Mouse (Mus musculus) heart, adult 2 months (tissue): ENCODE results near the gene Wfikkn2. TPM values are rescaled to one million over a fixed set of nuclear protein-coding genes. Genes with fewer than 3 reads are reported as not detected.

Experiments used
- DNase-seq, 2 experiments: peaks; one replicate each; pipeline ENCODE4 v3.0.0; 2021
- H3K27ac ChIP-seq: fragments of 200-600 bp; 2 replicates; pipeline ENCODE4 v1.8.1; 2022
- H3K27me3 ChIP-seq: fragments of 200-500 bp; 2 replicates; pipeline ENCODE4 v1.6.1; 2012; ENCODE audit warnings: mild to moderate bottlenecking, low read length, inconsistent platforms, mixed read lengths; ENCODE audit not compliant: control insufficient read depth, insufficient read depth
- H3K36me3 ChIP-seq: fragments of 200-500 bp; 2 replicates; pipeline ENCODE4 v1.6.1; 2012; ENCODE audit warnings: low read length, inconsistent platforms; ENCODE audit not compliant: control insufficient read depth, insufficient read depth
- H3K4me1 ChIP-seq: fragments of 200-500 bp; 2 replicates; pipeline ENCODE4 v1.6.1; 2011; ENCODE audit warnings: low read length; ENCODE audit not compliant: control insufficient read depth, insufficient read depth
- H3K4me3 ChIP-seq: fragments of 200-600 bp; 2 replicates; pipeline ENCODE4 v1.8.1; 2022
- H3K79me2 ChIP-seq: fragments of 200-500 bp; replicated peaks from 2 replicates; pipeline ENCODE4 v1.6.1; 2012; ENCODE audit warnings: mild to moderate bottlenecking, inconsistent platforms, low read length, moderate library complexity, mixed read lengths; ENCODE audit not compliant: control insufficient read depth, insufficient read depth
- H3K9ac ChIP-seq: fragments of 200-500 bp; 2 replicates; pipeline ENCODE4 v1.6.1; 2012; ENCODE audit warnings: low read depth, mild to moderate bottlenecking, control low read depth, inconsistent platforms, low read length, mixed read lengths
- CTCF ChIP-seq: fragments of 200-600 bp; IDR thresholded peaks from 2 replicates; pipeline ENCODE4 v1.8.1; 2022; ENCODE audit warnings: antibody characterized with exemption, mild to moderate bottlenecking, moderate library complexity
- EP300 ChIP-seq: fragments of 200-500 bp; IDR thresholded peaks from 2 replicates; pipeline ENCODE4 v1.6.1; 2011; ENCODE audit warnings: low read depth, low read length, control low read depth; ENCODE audit not compliant: insufficient read depth
- POLR2A ChIP-seq: fragments of 200-500 bp; IDR thresholded peaks from 2 replicates; pipeline ENCODE4 v1.6.1; 2011; ENCODE audit warnings: mild to moderate bottlenecking, low read depth, low read length, control low read depth; ENCODE audit not compliant: insufficient read depth
- WGBS: fragments of 180-500 bp; shearing (Covaris S2); methylation state at CpG from one replicate; pipeline ENCODE4 v1.1.7; 2018; 5-methylcytosine and 5-hydroxymethylcytosine counted together
- intact Hi-C: fragments of 180-260 bp; cut with DNase I; formaldehyde crosslinking; loops from one replicate; pipeline ENCODE4 v1.15.1; 2025
- polyA plus RNA-seq: library from polyadenylated mRNA; depleted of rRNA; stranded (reverse); fragments of >200 nt; gene quantifications from 2 replicates; pipeline ENCODE4 v1.2.3, GENCODE M21; 2012
- total RNA-seq, 2 experiments: library from RNA; stranded (reverse); gene quantifications; 2 replicates each; pipeline ENCODE4 v1.2.3; 2021

Wfikkn2 gene
- total and polyA plus RNA-seq, 3 experiments, result 4.3 to 6.3 (median 4.5) TPM

GRCm38 (mm10) chr11:94238786-94239185 is 7.0 kb downstream of the Wfikkn2 start:
- no peaks in the 10 kb centered on the region for H3K27me3 ChIP-seq
- no peak for DNase-seq
- H3K36me3 ChIP-seq, result no peaks in the 10 kb centered on the region
- intact Hi-C loops, result no loop called here
- TF ChIP-seq EP300 (no peak), CTCF (no peak), POLR2A (no peak)
- H3K9ac ChIP-seq, result no peak overlapping the region
- peaks cover 2% of the 10 kb centered on the region for H3K4me1 ChIP-seq
- 96% methylated on average over 8 of the region's 8 CpGs for WGBS
- no peaks in the 10 kb centered on the region for H3K79me2 ChIP-seq
- no peak overlapping the region for H3K27ac ChIP-seq
- H3K4me3 ChIP-seq, result no peak overlapping the region

GRCm38 (mm10) chr11:94236074-94236473 is 9.7 kb downstream of the Wfikkn2 start:
- peak; percentile 66 to 71 for DNase-seq
- no peaks in the 10 kb centered on the region for H3K79me2 ChIP-seq
- no peaks in the 10 kb centered on the region for H3K27me3 ChIP-seq
- no peak overlapping the region for H3K9ac ChIP-seq
- no peak overlapping the region for H3K27ac ChIP-seq
- H3K4me3 ChIP-seq, result no peak overlapping the region
- H3K36me3 ChIP-seq, result no peaks in the 10 kb centered on the region
- intact Hi-C loops, result loop anchor here (1.0 to 2.0 kb wide), 3 partner anchors 41 to 251 kb away; partner anchors contain the start of gene Spata20
- TF ChIP-seq POLR2A (no peak), CTCF (peak; percentile 92), EP300 (peak; percentile 89; the same call in 1 of the 2 replicates)
- 31% methylated on average over 3 of the region's 3 CpGs for WGBS
- H3K4me1 ChIP-seq, result peaks cover 15% of the 10 kb centered on the region

GRCm38 (mm10) chr11:94234857-94235256 is 10.9 kb downstream of the Wfikkn2 start:
- H3K36me3 ChIP-seq, result no peaks in the 10 kb centered on the region
- H3K4me3 ChIP-seq, result no peak overlapping the region
- H3K79me2 ChIP-seq, result no peaks in the 10 kb centered on the region
- no peak for DNase-seq
- H3K4me1 ChIP-seq, result peaks cover 15% of the 10 kb centered on the region
- H3K27ac ChIP-seq, result no peak overlapping the region
- intact Hi-C loops, result no loop called here
- no peak overlapping the region for H3K9ac ChIP-seq
- no peaks in the 10 kb centered on the region for H3K27me3 ChIP-seq
- TF ChIP-seq EP300 (no peak), POLR2A (no peak)
- WGBS, result 92% methylated on average over 8 of the region's 8 CpGs

- Histone ChIP-seq H3K36me3 (no peaks in the 10 kb centered on the region), H3K27ac (no peak overlapping the region), H3K27me3 (no peaks in the 10 kb centered on the region), H3K4me3 (no peak overlapping the region), H3K9ac (no peak overlapping the region), H3K4me1 (peaks cover 17% of the 10 kb centered on the region), H3K79me2 (no peaks in the 10 kb centered on the region)
- TF ChIP-seq EP300 (no peak), CTCF (no peak), POLR2A (no peak)
- no peak for DNase-seq
- intact Hi-C loops, result no loop called here
- WGBS, result 81% methylated on average over 12 of the region's 12 CpGs
Measured at GRCm38 (mm10) chr11:94234380-94234779, 11.4 kb downstream of the Wfikkn2 start.

- H3K79me2 ChIP-seq, result no peaks in the 10 kb centered on the region
- H3K27ac ChIP-seq, result peak overlapping the region; percentile 89
- peaks cover 17% of the 10 kb centered on the region for H3K4me1 ChIP-seq
- peak overlapping the region; percentile 37; the same call in 1 of the 2 replicates for H3K9ac ChIP-seq
- no peak overlapping the region for H3K4me3 ChIP-seq
- DNase-seq, result peak; percentile 46 to 71
- intact Hi-C loops, result no loop called here
- H3K27me3 ChIP-seq, result no peaks in the 10 kb centered on the region
- TF ChIP-seq POLR2A (no peak), CTCF (no peak), EP300 (peak; percentile 95)
- no peaks in the 10 kb centered on the region for H3K36me3 ChIP-seq
- 50% methylated on average over 6 of the region's 6 CpGs for WGBS
Measured at GRCm38 (mm10) chr11:94233405-94233804, 12.4 kb downstream of the Wfikkn2 start.

- WGBS, result 49% methylated on average over 19 of the region's 19 CpGs
- Histone ChIP-seq H3K4me3 (no peak overlapping the region), H3K9ac (no peak overlapping the region), H3K4me1 (peaks cover 17% of the 10 kb centered on the region), H3K27ac (peak overlapping the region; percentile 84), H3K79me2 (no peaks in the 10 kb centered on the region), H3K27me3 (no peaks in the 10 kb centered on the region), H3K36me3 (no peaks in the 10 kb centered on the region)
- intact Hi-C loops, result no loop called here
- peak; percentile 66; the same call in 1 of the 2 replicates for TF ChIP-seq EP300
- no peak for TF ChIP-seq CTCF
- DNase-seq, result peak in 1 of 2 experiments; percentile 60
Measured at GRCm38 (mm10) chr11:94231821-94232552, 13.8 kb downstream of the Wfikkn2 start.
